In genomic region chr8:125744914-125745576, GRCm38 (mm10) we compare ENCODE assay signal across 12 mouse cellular contexts.
"Had no signal": no experiment of that assay in that cellular context is flagged by ENCODE, and none has a peak within 500 bp of the region (broad histone marks: within the 10 kb centered on the region; RNA-seq: fewer than 3 reads in every experiment).

No protein-coding gene starts in this region.

- DNase-seq: gastrocnemius, postnatal 14 days; gastrocnemius, postnatal 36 days; heart, postnatal 10 days; heart, postnatal 36 days; kidney, adult 11 months; kidney, adult 2 months; kidney, adult 9 months; kidney, postnatal 14 days; kidney, postnatal 36 days; layer of hippocampus, adult 9-11 months; layer of hippocampus, postnatal 36 days; liver had no signal
